Comparison of ENCODE assay signal across 8 mouse cellular contexts in the genomic region with DNA sequence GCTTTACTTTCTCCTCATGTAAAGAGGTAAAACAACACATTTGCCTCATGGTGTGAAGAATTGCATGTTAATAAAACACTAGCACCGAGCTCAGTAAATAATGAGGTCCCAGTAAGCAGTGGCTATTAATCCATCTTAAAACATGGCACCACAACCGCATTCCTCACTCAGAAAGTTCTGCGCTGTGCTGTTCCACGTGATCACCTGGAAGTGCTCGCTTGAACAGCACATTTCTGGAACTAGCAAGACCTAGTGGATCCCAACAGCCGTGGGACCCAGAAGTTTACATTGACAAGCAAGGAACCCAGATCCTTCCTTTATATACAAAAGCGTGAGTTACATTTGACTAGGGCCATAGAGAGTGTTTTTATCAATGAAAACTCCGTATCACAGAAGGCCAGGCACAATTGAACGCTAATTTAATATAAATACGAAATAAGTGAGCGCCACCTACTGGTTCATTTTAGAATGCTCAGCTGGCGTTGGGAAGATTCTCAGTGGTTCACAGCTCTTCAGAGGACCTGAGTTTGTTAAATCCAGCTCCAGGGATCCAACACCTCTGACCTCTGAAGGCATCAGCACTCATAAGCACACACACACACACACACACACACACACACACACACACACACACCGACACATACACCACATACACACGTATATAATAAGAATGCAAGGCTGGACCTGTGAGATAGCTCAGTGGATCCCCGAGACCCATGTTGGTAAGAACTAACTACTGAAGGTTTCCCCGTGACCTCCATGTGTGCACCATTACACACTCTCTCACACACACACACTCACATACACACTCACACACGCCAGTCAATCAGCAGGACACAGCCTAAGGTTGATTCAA. TPM values are rescaled to one million over a fixed set of nuclear protein-coding genes. Genes with fewer than 3 reads are reported as not detected.
DNase-seq lines count a peak whose midpoint lies in the region; ATAC-seq and TF ChIP-seq lines count a peak whose summit lies in the region.

No protein-coding gene starts in this region.

- H3K9ac ChIP-seq in hindbrain, embryonic 13.5 days = no peak overlapping the region
- no peak overlapping the region for H3K9ac ChIP-seq in stomach, embryonic 15.5 days

- TF ChIP-seq CTCF in gastrocnemius, adult 2 months (IDR thresholded peaks at IDR 0.05) = peak; percentile 71

- intact Hi-C loops in gastrocnemius, adult 2 months (cut with DNase I) = loop anchor here (5.0 kb wide), 1 partner anchor 333 kb away; no protein-coding TSS in a partner anchor
- intact Hi-C loops in gastrocnemius, postnatal 14 days (cut with DNase I; ENCODE audit: low total_unique reads) = no loop called here
- intact Hi-C loops in left cerebral cortex, postnatal 4 days (cut with DNase I) = loop anchor here (5.0 to 10.0 kb wide), 3 partner anchors 597 to 1930 kb away; no protein-coding TSS in a partner anchor

- 0 out of 2 replicates have a peak, but pooled peaks have one; percentile 56 for ATAC-seq in erythroblast, adult 5-6 weeks (replicated peaks; ENCODE audit: low FRiP score, poor library complexity, severe bottlenecking)
- ATAC-seq in hindbrain, embryonic 13.5 days (ENCODE audit: low FRiP score) = peak; percentile 43
- ATAC-seq in megakaryocyte-erythroid progenitor cell, adult 5-6 weeks (replicated peaks; ENCODE audit: low FRiP score, low TSS enrichment, poor library complexity, severe bottlenecking) = peak; percentile 64
- ATAC-seq in stomach, embryonic 15.5 days (ENCODE audit: insufficient read depth, low FRiP score, low read depth) = no peak

- H3K4me3 ChIP-seq in gastrocnemius, adult 2 months = peak overlapping the region; percentile 50
- H3K4me3 ChIP-seq in hindbrain, embryonic 13.5 days = no peak overlapping the region
- H3K4me3 ChIP-seq in stomach, embryonic 15.5 days (replicated peaks) = no peak overlapping the region

- DNase-seq in gastrocnemius, adult 2 months = no peak
- no peak for DNase-seq in gastrocnemius, postnatal 14 days
- peak; percentile 74 for DNase-seq in R1 (ENCODE audit: low read depth, low spot score)
- DNase-seq in left cerebral cortex, postnatal 4 days = peak; percentile 43

- H3K36me3 ChIP-seq in hindbrain, embryonic 13.5 days = no peaks in the 10 kb centered on the region
- no peaks in the 10 kb centered on the region for H3K36me3 ChIP-seq in stomach, embryonic 15.5 days

- H3K9me3 ChIP-seq in hindbrain, embryonic 13.5 days = no peaks in the 10 kb centered on the region
- H3K9me3 ChIP-seq in stomach, embryonic 15.5 days = no peaks in the 10 kb centered on the region

- H3K4me1 ChIP-seq in hindbrain, embryonic 13.5 days (replicated peaks) = peaks cover 5% of the 10 kb centered on the region; the same call in 1 of the 2 replicates
- H3K4me1 ChIP-seq in stomach, embryonic 15.5 days = 0 out of 2 replicates have a peak, but pooled peaks cover 2% of the 10 kb centered on the region

- H3K27me3 ChIP-seq in hindbrain, embryonic 13.5 days = 0 out of 2 replicates have a peak, but pooled peaks cover 3% of the 10 kb centered on the region
- no peaks in the 10 kb centered on the region for H3K27me3 ChIP-seq in stomach, embryonic 15.5 days (replicated peaks)

- WGBS in hindbrain, embryonic 13.5 days = 38% methylated on average over 17 of the region's 17 CpGs
- WGBS in stomach, embryonic 15.5 days = 31% methylated on average over 17 of the region's 17 CpGs

- H3K27ac ChIP-seq in gastrocnemius, adult 2 months = no peak overlapping the region
- H3K27ac ChIP-seq in hindbrain, embryonic 13.5 days = no peak overlapping the region
- H3K27ac ChIP-seq in stomach, embryonic 15.5 days = no peak overlapping the region

- peak overlapping the region; percentile 41 for H3K4me2 ChIP-seq in hindbrain, embryonic 13.5 days
- H3K4me2 ChIP-seq in stomach, embryonic 15.5 days = peak overlapping the region; percentile 28; the same call in 1 of the 2 replicates

RNA-seq across cellular contexts. Expression of gene Rack1, which starts 25.5 kb away (rescaled TPM):
- 100 to 1,000 TPM; 383 to 424 TPM for total RNA-seq in gastrocnemius, adult 2 months (2021)
- 100 to 1,000 TPM; 392 to 429 TPM for total RNA-seq in gastrocnemius, postnatal 14 days (2021)
- total RNA-seq in erythroblast, adult 5-6 weeks (2015; ENCODE audit: low replicate concordance) = 613 and 630 TPM in 2 replicates
- total RNA-seq in erythroblast, adult 5-6 weeks (2017; ENCODE audit: low replicate concordance) = 242 and 301 TPM in 2 replicates
- polyA plus RNA-seq in hindbrain, embryonic 13.5 days (2015; fragmentation: Nextera tagmentation; extraction: Ambion mirVana) = 444 and 448 TPM in 2 replicates
- total RNA-seq in left cerebral cortex, postnatal 4 days (2021) = 100 to 1,000 TPM; 486 to 572 TPM
- 2,653 and 3,048 TPM in 2 replicates for total RNA-seq in megakaryocyte-erythroid progenitor cell, adult 5-6 weeks (2014; fragmentation: Nextera tagmentation)
- 1,625 and 1,902 TPM in 2 replicates for total RNA-seq in megakaryocyte-erythroid progenitor cell, adult 5-6 weeks (2017)
- polyA plus RNA-seq in stomach, embryonic 15.5 days (2015; fragmentation: Nextera tagmentation; extraction: Ambion mirVana) = 732 and 736 TPM in 2 replicates

RNA-seq across cellular contexts. Expression of gene Trim41, which starts 42.5 kb away (rescaled TPM):
- 10 to 100 TPM; 19.9 to 23.6 TPM for total RNA-seq in gastrocnemius, adult 2 months (2021)
- total RNA-seq in gastrocnemius, postnatal 14 days (2021) = 10 to 100 TPM; 16.3 to 21.0 TPM
- total RNA-seq in erythroblast, adult 5-6 weeks (2015; ENCODE audit: low replicate concordance) = 3.3 and 12.7 TPM in 2 replicates
- 17.6 and 19.5 TPM in 2 replicates for total RNA-seq in erythroblast, adult 5-6 weeks (2017; ENCODE audit: low replicate concordance)
- polyA plus RNA-seq in hindbrain, embryonic 13.5 days (2015; fragmentation: Nextera tagmentation; extraction: Ambion mirVana) = 7.5 TPM in 2 replicates
- total RNA-seq in left cerebral cortex, postnatal 4 days (2021) = 10 to 100 TPM; 53.6 to 54.3 TPM
- total RNA-seq in megakaryocyte-erythroid progenitor cell, adult 5-6 weeks (2014; fragmentation: Nextera tagmentation) = 16.0 and 19.8 TPM in 2 replicates
- 18.6 and 64.6 TPM in 2 replicates for total RNA-seq in megakaryocyte-erythroid progenitor cell, adult 5-6 weeks (2017)
- polyA plus RNA-seq in stomach, embryonic 15.5 days (2015; fragmentation: Nextera tagmentation; extraction: Ambion mirVana) = 5.0 and 6.7 TPM in 2 replicates

RNA-seq across cellular contexts. Expression of gene Trim7, which starts 51.3 kb away (rescaled TPM):
- total RNA-seq in gastrocnemius, adult 2 months (2021) = 10 to 100 TPM; 25.9 to 51.8 TPM
- total RNA-seq in gastrocnemius, postnatal 14 days (2021) = 100 to 1,000 TPM in 1 of 2 experiments, 10 to 100 TPM in 1; 93.7 to 106 TPM
- total RNA-seq in erythroblast, adult 5-6 weeks (2015; ENCODE audit: low replicate concordance) = not detected in 2 replicates
- 0.42 TPM in 1 of 2 replicates, not detected in the other for total RNA-seq in erythroblast, adult 5-6 weeks (2017; ENCODE audit: low replicate concordance)
- 1.0 and 2.8 TPM in 2 replicates for polyA plus RNA-seq in hindbrain, embryonic 13.5 days (2015; fragmentation: Nextera tagmentation; extraction: Ambion mirVana)
- total RNA-seq in left cerebral cortex, postnatal 4 days (2021) = 10 to 100 TPM in 1 of 2 experiments, 1 to 10 TPM in 1; 9.4 to 12.4 TPM
- total RNA-seq in megakaryocyte-erythroid progenitor cell, adult 5-6 weeks (2014; fragmentation: Nextera tagmentation) = 0.84 TPM in 1 of 2 replicates, not detected in the other
- 0.75 and 0.80 TPM in 2 replicates for total RNA-seq in megakaryocyte-erythroid progenitor cell, adult 5-6 weeks (2017)
- 2.3 and 2.5 TPM in 2 replicates for polyA plus RNA-seq in stomach, embryonic 15.5 days (2015; fragmentation: Nextera tagmentation; extraction: Ambion mirVana)

RNA-seq across cellular contexts. Expression of gene Gm12184, which starts 51.8 kb away (rescaled TPM):
- total RNA-seq in gastrocnemius, adult 2 months (2021) = 1 to 10 TPM; 1.5 to 2.2 TPM
- total RNA-seq in gastrocnemius, postnatal 14 days (2021) = 1 to 10 TPM; 2.7 to 3.0 TPM
- total RNA-seq in erythroblast, adult 5-6 weeks (2015; ENCODE audit: low replicate concordance) = 3.1 TPM in 1 of 2 replicates, not detected in the other
- total RNA-seq in erythroblast, adult 5-6 weeks (2017; ENCODE audit: low replicate concordance) = 0.68 and 5.3 TPM in 2 replicates
- 2.8 and 4.4 TPM in 2 replicates for polyA plus RNA-seq in hindbrain, embryonic 13.5 days (2015; fragmentation: Nextera tagmentation; extraction: Ambion mirVana)
- total RNA-seq in left cerebral cortex, postnatal 4 days (2021) = 1 to 10 TPM in 1 of 2 experiments, under 1 TPM in 1; 0.89 to 2.4 TPM
- 10.6 and 12.0 TPM in 2 replicates for total RNA-seq in megakaryocyte-erythroid progenitor cell, adult 5-6 weeks (2014; fragmentation: Nextera tagmentation)
- 6.7 and 9.1 TPM in 2 replicates for total RNA-seq in megakaryocyte-erythroid progenitor cell, adult 5-6 weeks (2017)
- 10.3 and 16.4 TPM in 2 replicates for polyA plus RNA-seq in stomach, embryonic 15.5 days (2015; fragmentation: Nextera tagmentation; extraction: Ambion mirVana)

Comparison
In these comparisons a context has a peak if more than half of its experiments do, and no peak if none do; other contexts are left out.
1. DNase-seq: peak in R1 (single experiment) and left cerebral cortex, postnatal 4 days (single experiment); none in gastrocnemius, adult 2 months (single experiment) and gastrocnemius, postnatal 14 days (single experiment).
2. RNA of gene Trim7, which starts 51.3 kb away (total RNA-seq): 93.7 to 106 TPM in gastrocnemius, postnatal 14 days, 25.9 to 51.8 TPM in gastrocnemius, adult 2 months and 9.4 to 12.4 TPM in left cerebral cortex, postnatal 4 days; 0.75 to 0.84 TPM in megakaryocyte-erythroid progenitor cell, adult 5-6 weeks and 0.42 TPM in erythroblast, adult 5-6 weeks; every median in the first group is over 4 times any median in the second.